Mouse (Mus musculus): Measurements from ENCODE around the gene Ppp1r14d.

Gene Ppp1r14d

DNA sequence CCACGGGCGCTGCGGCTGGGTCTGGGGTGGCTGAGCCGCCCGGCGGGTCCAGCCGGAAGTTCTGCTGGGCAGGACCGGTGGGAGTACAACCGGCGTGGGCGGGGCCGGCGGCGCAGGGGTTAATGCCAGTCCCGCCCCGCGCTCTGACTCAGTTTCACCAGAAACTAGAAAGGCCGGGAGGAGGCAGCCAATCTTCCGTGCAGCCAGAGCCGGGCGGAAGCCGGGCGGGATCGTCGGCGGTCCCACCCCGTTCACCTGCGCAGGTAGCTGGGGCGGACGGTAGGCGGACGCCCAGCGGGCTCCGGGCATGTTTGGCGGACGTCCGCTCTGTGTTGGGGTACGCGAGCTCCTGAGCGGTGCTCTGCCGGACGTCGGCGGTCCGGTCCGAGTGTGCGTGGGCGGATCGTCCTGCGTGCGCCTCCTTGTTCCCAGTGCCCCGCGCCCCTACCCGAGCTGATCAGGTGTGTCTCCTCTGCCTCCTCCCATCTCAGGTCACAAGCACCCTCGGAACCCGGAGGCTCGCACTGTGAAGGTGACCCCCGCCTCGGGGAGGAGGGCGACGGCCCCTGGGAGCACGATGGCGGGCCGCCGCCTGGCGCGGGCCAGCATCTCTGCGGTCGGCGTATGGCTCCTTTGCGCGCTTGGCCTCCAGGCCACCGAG is 7.6 kb upstream of the Ppp1r14d start, which contains the start of gene Spint1:
Spint1 (plus strand) TSS at position 153 of the 661 bp plus-strand sequence.
- ATAC-seq (ENCODE audit: insufficient number of reproducible peaks, low FRiP score, low TSS enrichment) = no peak

DNA sequence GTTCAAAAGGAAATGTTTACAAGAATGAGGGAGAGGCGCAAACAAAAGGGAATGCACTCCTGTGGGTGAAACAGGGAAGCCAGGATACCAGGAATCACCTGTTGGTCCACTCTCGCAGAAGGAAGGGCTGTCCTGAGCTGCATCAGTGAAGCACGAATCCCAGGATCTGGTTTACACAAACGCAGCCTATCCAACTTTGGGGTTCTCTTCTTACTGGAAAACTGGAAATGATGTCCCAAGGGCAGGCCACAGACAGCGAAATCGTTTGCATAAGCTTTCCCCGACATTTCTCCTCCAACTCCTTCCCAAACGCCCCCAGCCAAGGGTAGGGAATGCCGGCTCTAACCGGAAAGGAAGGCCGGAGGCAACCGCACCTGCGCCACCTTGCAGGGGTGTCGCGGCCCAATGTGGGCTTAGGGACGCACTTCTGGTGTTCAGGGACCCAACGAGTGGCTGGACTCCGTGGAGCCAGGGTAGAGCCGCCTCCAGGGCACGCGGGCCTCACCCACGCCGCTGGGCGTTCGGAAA is 7.0 kb upstream of the Ppp1r14d start:
- ATAC-seq (ENCODE audit: insufficient number of reproducible peaks, low FRiP score, low TSS enrichment) = no peak

DNA sequence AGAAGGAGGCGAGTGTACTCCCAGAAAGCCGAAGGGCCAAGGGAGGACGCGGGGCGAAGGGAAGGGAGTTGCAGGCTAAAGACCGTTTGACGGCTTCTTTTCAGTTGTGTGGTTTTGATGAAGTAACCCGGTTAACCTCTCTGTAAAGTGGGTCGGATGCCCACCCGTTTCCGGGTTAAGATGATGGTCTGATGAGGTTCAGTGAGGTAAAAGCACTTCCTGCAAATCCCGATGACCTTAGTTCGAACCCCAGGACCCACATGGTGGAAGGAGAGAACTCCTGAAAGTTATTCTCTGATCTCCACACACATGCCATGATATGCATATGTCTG is 20.6 kb downstream of the Ppp1r14d start:
- ATAC-seq (ENCODE audit: insufficient number of reproducible peaks, low FRiP score, low TSS enrichment) = no peak

DNA sequence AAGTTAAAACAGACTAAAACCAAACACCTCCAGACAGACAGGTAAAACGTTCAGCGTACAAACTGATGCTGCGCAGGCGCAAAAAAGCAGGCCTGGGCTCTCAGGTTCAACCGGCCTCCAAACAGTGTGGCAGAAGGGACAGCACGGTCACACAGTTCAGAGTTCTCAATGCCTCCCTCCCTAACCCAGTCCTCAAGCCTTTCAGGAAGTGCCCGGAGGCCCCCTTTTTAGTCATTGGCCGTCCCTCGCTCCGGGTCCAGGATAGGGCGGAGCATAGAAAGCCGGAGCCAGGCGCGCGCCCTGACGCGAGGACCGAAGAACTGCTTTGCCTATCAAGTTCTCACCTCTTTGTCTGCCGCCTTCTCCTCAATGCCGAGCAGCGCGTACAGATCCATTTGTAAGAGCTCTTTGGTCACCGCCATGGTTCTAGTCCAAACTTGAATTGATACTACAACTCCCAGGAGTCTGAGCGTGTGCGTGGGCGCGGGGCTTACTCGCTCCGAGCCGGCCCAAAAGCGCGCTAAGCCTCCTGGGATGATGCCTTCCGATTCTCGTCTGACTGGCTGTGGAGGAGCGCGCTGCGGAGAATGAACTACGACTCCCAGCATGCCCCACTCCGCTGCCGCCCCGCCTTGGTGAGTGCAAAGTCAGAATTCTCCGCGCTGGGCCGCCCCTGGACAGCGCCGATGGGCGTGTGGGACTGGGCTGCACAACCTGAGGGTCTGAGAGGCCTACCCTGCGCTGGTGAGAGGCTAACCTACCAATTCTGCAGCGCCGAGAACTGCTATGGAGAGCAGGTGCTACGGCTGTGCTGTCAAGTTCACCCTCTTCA is 21.1 kb downstream of the Ppp1r14d start, which contains the start of the genes Zfyve19 and Dnajc17:
Zfyve19 (plus strand) TSS at position 274 of the 832 bp plus-strand sequence.
Dnajc17 (minus strand) TSS at position 452 of the 832 bp plus-strand sequence.
- peak; percentile 97 for ATAC-seq (ENCODE audit: insufficient number of reproducible peaks, low FRiP score, low TSS enrichment)

DNA sequence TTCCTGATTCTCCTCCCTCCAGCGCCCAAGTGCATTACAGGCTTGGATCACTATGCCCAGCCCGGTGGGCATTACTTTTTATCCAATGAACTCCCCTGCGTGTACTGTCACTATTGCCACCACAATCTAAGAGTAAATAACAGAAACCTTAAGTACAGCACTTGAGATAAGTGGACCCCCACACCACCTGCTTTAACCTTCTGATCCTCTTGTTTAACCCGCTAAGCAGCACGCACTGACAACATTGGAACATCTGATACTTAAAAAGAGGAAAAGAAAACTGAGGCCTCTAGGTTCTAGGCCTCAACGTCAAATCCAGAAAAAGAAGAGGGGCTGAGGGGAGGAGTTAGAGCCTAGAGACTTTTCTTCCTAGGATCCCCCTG is 21.8 kb downstream of the Ppp1r14d start:
- ATAC-seq (ENCODE audit: insufficient number of reproducible peaks, low FRiP score, low TSS enrichment) = no peak

DNA sequence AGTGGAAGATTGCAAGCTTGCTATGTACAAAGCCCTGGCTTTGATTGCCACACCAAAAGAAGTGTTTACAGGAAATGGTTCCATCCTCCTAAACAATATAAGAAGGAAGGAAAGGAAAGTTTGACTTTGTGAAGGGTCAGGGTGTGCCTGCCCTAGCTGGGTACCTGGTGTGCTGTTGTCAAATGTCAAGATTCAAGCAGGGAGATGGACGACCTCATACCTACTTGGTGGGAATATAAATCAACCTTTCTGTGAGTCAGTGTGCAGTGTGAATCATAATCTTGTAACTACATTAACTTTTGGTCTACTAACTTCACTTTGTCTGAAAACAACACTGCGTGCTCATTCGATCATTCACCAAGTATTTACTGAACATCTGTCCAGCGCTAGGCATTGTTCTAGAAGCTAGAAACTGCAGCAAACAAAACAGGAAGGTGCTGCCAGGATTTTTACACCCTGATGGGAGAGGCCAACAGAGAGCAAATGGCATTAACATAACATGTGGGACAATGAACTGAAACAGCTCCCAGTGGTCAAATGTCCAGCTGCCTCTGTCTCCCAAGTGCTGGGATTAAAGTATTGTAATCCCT is 25.7 kb downstream of the Ppp1r14d start:
- no peak for ATAC-seq (ENCODE audit: insufficient number of reproducible peaks, low FRiP score, low TSS enrichment)

DNA sequence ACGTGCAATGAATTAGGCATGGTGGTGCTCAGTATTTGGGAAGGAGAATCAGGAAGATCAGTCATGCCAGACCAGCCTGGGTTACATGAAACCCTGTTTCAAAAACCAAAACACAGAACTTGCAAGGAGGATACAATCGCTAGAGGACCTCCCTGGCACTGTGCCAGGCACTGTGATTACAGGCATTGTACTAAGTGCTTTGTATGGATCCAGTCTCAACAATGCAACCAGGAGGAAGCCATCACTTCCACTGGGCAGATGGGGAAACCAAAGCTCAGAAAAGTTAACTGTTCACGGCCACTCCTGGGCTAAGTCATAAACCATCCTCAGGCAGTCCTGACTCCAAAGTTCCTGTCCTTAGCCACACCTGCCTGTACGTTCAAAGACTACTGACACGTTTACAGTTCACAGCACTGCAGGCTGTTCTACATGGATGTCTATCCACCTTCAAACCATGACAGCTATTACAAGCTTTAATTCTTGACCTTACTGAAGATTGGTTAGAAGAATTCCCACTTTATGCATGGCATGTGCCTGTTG is 26.7 kb downstream of the Ppp1r14d start:
- no peak for ATAC-seq (ENCODE audit: insufficient number of reproducible peaks, low FRiP score, low TSS enrichment)

DNA sequence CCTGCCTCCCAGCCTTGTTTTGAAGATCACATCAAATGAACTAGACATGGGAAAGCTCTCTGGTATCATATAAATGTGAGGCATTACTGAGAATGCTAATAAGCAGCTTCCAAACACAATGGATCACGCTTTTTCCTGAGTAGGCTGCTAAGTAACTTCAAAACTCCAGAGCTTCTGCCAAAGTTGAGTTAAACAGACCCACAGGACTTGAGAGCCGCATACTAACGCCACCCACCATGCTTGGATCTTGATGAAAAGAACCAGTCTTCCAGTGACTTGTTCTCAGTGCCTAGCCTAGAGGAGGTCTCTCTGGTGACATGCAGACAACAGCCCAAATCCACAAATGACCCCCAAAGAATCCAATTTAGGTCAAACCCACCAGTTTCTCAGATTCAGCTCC is 30.8 kb downstream of the Ppp1r14d start:
- no peak for ATAC-seq (ENCODE audit: insufficient number of reproducible peaks, low FRiP score, low TSS enrichment)

DNA sequence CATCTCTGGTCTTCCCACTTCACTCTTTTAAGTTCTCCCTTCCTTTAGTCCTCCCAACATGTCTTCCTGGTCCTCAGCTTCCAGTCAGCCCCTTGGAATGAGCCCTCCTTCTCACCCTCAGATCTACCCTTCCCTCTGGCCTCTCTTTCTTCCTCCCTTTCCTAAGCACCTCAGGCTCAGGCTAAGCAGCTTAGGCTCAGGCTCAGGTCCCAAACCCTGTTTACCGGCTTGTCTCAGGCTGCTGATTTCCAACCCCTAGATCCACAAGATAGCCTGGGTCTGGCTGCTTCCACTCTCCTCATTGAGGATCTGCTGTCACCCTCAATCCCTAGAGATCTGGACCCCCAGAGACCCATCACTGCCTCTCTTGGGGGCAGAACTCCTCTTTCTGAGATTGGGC is 31.7 kb downstream of the Ppp1r14d start:
- ATAC-seq (ENCODE audit: insufficient number of reproducible peaks, low FRiP score, low TSS enrichment) = no peak

DNA sequence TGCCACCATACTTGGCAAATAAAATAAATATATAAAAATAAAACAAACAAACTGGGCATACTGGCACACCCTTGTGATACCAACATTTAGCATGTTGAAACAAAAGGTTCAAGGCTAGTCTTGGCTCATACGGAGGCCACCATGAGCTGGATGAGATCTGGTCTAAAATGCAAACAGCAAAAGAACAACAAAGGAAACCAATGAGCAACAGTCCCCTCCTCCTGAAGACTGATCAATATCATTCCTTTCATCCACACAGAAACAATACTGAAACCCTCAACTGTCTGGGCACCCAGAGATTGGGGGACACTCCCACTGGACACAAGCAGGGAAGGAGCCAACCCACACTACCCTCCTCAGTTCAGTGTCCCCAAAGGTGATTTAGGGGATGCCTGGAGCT is 32.2 kb downstream of the Ppp1r14d start:
- ATAC-seq (ENCODE audit: insufficient number of reproducible peaks, low FRiP score, low TSS enrichment) = no peak

DNA sequence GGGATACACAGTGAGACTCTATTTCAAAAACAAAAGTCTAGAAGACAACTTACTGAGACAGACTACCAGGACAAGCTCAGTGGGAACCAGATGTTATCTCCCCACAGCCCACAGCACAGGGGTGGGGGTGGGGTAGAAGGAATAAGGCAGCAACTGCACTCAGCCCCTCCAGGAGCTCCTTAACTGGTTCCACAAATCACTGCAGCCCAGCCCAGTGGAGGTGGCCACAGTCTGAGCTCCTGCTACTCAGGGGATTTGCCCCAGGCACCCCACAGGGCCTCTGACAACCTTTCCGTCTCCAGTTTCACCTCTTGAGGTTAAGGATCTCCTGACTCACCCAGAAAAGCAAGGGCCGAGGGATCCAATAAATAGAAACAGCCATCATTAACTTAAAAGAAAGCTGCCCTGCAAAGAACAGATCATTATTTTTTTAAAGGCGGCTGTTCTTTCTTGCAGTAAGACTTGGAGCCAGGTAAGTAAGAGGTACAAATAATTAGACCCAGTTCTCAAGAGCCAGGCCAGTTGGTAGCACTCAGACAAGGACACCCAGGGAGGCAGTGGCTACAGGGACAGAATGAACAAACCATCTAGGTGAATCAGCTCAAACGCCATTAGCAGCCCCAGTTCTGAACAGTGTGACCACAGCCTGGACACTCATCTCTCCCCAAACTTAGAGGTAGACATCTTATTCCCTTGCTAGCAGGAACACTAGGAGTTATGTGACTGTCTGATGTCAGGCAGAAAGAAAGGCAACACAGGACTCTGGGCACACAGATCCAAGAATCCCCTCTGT is 33.2 kb downstream of the Ppp1r14d start:
- no peak for ATAC-seq (ENCODE audit: insufficient number of reproducible peaks, low FRiP score, low TSS enrichment)

DNA sequence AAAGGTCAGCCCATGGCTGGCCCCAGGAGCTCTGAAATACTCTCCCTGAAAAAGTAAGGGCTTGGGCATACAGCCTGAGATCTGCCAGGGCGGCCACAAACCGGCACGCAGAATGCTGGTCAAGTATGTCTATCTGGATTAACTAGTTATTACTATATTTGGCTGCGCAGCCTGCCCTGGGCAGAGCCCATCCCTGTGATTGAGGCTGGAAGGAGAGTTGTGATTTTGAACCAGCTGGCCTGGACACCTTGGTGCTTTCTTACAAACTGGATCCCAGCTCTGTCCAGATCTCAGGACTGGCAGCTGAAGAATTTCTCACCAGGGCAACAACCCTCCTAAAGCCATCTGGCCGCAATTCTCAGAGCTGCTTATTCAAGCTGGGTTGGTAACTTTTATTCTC is 35.6 kb downstream of the Ppp1r14d start:
- ATAC-seq (ENCODE audit: insufficient number of reproducible peaks, low FRiP score, low TSS enrichment) = no peak

DNA sequence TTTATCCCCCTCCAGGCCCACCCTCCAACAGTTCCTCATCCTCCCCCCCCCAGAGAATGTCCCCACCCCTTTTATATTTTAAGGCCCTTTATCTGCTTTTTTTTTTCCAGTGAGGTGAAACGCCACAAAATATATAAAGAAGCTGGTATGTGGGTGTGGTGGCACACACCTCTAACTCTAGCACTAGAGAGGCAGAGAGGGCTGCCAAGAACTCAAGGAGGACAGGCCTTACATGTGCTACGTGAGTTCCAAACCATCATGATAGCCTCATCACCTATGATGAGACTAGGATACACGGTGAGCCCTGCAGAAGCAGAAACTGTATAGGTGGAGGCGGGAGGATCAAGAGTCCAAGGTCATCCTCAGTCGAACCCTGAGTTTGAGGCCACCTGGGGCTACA is 38.7 kb downstream of the Ppp1r14d start:
- ATAC-seq (ENCODE audit: insufficient number of reproducible peaks, low FRiP score, low TSS enrichment) = no peak

DNA sequence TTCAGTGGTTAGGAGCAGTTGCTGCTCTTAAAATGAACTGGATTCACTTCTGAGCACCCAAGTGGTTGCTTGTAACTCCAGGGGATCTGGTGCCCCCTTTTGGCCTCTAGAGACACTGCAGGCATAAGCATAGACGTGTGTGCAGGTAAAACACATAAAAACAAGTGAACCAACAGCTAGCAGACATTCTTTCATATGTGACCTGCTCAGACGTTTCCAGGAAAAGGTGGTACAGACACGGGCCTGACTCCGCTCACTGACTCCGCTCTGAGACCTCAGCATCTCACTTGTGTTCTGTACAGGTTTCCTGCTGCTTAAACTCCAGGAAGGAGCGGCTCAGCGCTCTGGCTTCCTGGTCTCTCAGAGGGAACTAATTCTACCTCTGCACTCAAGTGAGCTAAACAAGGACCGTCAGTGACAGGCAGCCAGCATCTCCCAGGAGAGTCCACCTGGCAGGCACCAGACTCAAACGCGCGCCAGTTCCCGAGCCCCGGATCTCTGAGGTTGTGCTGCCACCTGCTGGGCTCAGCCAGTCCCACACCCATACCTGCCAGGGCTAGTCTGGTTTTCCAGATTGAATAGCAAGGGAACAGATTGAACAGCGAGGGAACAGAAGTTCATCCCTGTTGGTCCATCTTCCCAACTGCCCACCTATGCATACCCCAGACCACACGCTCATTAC is 40.5 kb downstream of the Ppp1r14d start:
- peak; percentile 94 for ATAC-seq (ENCODE audit: insufficient number of reproducible peaks, low FRiP score, low TSS enrichment)

DNA sequence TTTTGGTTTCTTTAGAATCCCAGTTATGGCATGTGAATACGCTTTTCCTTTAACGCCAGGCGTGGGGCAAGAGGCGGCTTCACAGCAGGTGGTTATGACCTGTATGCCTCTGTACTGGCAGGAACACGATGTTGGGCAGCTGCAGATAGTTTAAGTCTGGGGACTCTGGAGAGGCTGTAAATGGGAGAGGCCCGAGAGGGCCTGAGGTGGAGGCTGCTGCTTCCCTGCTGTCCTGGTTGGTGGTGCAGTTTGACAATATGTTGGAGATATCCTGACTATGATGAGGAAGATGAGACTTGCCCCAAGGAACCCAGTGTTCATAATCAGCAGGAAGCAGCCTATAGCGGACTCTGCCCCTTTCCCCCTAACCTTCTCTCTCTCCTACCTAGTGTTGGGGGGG is 46.8 kb downstream of the Ppp1r14d start:
- ATAC-seq (ENCODE audit: insufficient number of reproducible peaks, low FRiP score, low TSS enrichment) = no peak

DNA sequence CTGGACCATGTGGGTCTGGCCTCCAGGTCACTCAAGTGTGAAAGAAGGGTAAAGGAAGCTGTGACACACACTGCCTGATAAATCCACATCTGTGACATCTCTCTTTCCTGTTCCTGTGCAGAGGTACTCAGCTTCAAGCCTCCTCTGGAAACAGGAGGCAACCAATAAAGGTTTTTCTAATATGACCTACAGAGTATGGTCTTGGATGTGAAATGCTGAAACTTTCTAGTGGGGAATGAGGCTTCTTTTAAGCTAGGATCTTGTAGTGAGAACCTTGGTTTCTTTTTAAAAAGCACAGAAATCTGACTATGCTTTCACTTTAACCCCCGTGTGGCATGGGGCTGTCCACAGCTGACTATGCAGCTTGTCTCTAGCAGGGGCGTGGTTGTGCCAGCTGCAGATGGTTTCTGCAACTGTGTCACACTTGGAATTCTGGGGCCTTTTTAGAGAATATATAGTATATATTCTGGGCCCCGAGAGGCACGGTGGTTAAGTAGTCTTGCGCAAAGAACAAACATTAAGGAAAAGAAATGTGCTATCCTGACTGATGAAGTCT is 52.2 kb downstream of the Ppp1r14d start:
- ATAC-seq (ENCODE audit: insufficient number of reproducible peaks, low FRiP score, low TSS enrichment) = no peak

DNA sequence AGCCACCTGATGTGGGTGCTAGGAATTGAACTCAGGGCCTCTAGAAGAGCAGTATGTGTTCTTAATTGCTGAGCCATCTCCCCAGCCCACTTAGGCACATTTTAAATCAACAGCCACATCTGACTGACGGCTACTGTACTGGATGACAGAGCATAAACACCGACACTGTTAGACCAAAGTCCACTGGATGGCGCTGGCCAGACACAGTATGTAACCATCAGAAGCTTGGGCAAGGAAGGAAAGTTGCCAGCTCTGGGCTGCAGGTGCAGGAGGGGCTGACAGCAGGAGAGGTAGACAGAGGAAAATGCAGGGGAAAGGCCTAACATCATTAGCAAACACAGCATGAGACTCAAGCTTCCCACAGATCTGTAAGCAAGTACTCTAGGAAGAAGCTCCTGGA is 52.9 kb downstream of the Ppp1r14d start:
- ATAC-seq (ENCODE audit: insufficient number of reproducible peaks, low FRiP score, low TSS enrichment) = no peak

DNA sequence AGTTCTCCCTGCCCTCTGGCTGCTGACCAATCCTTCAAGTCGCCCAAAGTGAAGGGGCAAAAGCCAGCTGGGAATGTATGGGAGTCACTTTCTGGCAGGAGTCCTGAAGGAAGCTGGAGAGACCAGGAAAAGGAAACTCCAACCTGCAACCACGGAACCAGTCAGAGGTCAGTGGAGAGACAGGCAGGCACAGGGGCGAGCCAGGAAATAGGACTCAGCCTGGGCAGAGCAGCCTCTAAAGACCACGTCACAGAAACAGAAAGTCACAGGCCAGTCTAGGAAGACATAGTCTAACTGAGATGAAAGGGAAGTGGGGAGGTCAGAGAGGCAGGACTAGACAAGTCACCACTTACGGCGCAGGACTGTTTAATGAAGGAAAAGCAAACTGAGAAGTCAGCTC is 54.1 kb downstream of the Ppp1r14d start:
- no peak for ATAC-seq (ENCODE audit: insufficient number of reproducible peaks, low FRiP score, low TSS enrichment)

DNA sequence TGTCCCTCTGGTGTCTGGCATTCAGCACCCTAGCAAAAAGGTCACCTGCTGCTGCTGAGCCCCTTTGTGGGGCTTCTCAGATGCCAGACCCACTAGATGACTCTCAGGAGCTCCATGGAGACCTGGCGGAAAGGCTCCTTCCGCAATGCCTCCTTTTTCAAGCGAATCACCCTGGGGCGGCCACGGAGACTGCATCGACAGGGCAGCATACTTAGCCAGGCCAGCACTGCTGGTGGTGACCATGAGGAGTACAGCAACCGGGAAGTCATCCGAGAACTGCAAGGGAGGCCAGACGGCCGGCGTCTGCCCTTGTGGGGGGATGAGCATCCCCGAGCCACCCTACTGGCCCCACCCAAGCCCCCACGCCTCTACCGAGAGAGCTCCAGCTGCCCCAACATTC is 54.8 kb downstream of the Ppp1r14d start:
- ATAC-seq (ENCODE audit: insufficient number of reproducible peaks, low FRiP score, low TSS enrichment) = no peak
